Mouse (Mus musculus) small intestine, adult 2 months (tissue): ENCODE measurements at regions not wholly inside any gene's neighbourhood (a gene's known extent, or its start where the extent isn't known, plus 50 kb on each side); places are given as distances from the start of the nearest gene placed in this dataset.

Source experiments
- CTCF ChIP-seq: fragments of 200-500 bp; IDR thresholded peaks from 2 replicates; pipeline ENCODE4 v1.5.1; 2012; ENCODE audit warnings: low read depth, mild to moderate bottlenecking, control low read depth, inconsistent platforms, low read length, moderate library complexity, mixed read lengths; ENCODE audit not compliant: insufficient replicate concordance, insufficient read length; ENCODE audit errors: extremely low read depth
- POLR2A ChIP-seq: fragments of 200-500 bp; IDR thresholded peaks from 2 replicates; pipeline ENCODE4 v1.6.1; 2012; ENCODE audit warnings: low read depth, mild to moderate bottlenecking, control low read depth, inconsistent platforms, low read length, moderate library complexity

- TF ChIP-seq CTCF (peak; percentile 23; the same call in 1 of the 2 replicates), POLR2A (no peak)
Measured at GRCm38 (mm10) chr6:89084437-89084836, 182.4 kb downstream of the Tpra1 start.
